Mouse (Mus musculus): ENCODE data around the gene Rragd. TPM values are rescaled to one million over a fixed set of nuclear protein-coding genes. Genes with fewer than 3 reads are reported as not detected.

The Rragd gene
- total RNA-seq, 2 experiments from 2014 or later: 50.1 to 56.0 TPM

Other genes starting within 250 kb of the Rragd start
- 10 to 100 TPM; 38.7 to 41.5 TPM for gene Lyrm2, start 182.8 kb upstream of the Rragd start, total RNA-seq (2021)
- gene Ankrd6, start 32.2 kb upstream of the Rragd start, total RNA-seq (2021): 10 to 100 TPM; 27.1 to 30.2 TPM
- gene Ube2j1, start 48.4 kb downstream of the Rragd start, total RNA-seq (2021): 100 to 1,000 TPM; 104 to 112 TPM
- not detected for gene Gabrr2, start 80.0 kb downstream of the Rragd start, total RNA-seq (2021)
- under 1 TPM; 0.21 to 0.41 TPM for gene Gabrr1, start 149.5 kb downstream of the Rragd start, total RNA-seq (2021)
- 10 to 100 TPM; 10.9 to 12.3 TPM for gene Pm20d2, start 206.7 kb downstream of the Rragd start, total RNA-seq (2021)
- 10 to 100 TPM; 29.2 to 33.8 TPM for gene Srsf12, start 226.0 kb downstream of the Rragd start, total RNA-seq (2021)